Comparison of ENCODE assay signal across 9 mouse cellular contexts in the genomic region with DNA sequence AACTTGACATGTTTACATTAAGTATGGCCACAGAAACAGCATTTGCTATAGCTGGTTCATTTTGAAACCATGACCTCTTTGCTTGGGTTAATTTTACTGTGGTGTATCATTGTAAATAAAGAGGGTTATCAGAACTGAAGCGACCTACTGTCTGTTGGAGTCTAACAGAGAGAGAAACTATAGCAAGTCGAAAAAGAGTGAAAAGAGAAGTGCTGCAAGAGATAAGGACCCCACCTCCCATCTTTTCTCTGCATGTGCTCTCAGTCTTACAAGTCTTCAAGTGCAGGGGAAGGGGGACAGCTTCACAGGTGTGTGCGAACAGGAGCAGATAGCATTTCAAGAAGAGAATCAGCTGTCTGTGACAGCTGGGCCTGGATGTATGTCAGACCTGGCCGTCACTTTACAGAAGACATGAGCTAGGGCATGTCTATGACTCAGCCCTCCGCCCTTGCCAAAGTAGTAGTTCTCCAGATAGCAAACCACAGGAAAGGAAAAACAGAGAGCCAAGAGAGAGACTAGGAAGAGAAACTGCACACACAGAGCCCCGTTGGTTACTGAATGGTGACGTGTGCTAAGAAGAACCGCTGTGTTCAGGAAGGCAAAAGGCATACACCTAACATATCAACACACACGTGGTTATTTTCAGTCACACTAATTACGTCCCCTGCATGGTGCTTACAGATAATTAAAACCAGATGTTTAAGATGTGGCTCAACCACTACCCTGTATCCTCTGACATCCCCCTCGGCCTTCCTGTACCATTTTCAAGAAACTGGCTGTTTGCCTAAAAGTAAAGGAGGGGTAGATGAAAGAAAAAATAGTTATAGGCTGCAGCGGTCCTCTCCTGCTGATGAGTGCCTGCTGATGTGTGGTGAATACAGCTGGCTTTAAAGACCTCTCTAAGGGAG.
DNase-seq lines count a peak whose midpoint lies in the region; ATAC-seq lines count a peak whose summit lies in the region.
"Had no signal": no experiment of that assay in that cellular context is flagged by ENCODE, and none has a peak within 500 bp of the region (broad histone marks: within the 10 kb centered on the region; RNA-seq: fewer than 3 reads in every experiment).

No protein-coding gene starts in this region.

- no peaks in the 10 kb centered on the region for H3K27me3 ChIP-seq in embryonic facial prominence, embryonic 12.5 days
- H3K27me3 ChIP-seq in hindbrain, embryonic 14.5 days (ENCODE audit: control insufficient read depth, insufficient read depth, low read length), result no peaks in the 10 kb centered on the region
- no peaks in the 10 kb centered on the region for H3K27me3 ChIP-seq in forebrain, embryonic 12.5 days

- H3K9ac ChIP-seq in embryonic facial prominence, embryonic 12.5 days, result no peak overlapping the region
- H3K9ac ChIP-seq in hindbrain, embryonic 14.5 days, result no peak overlapping the region
- H3K9ac ChIP-seq in forebrain, embryonic 12.5 days, result no peak overlapping the region

- DNase-seq in urinary bladder, postnatal 14 days (ENCODE audit: low spot score), result peak; percentile 39
- DNase-seq in urinary bladder, postnatal 25 days (ENCODE audit: low spot score), result no peak
- DNase-seq in hindbrain, embryonic 14.5 days (ENCODE audit: low spot score), result no peak
- DNase-seq in mesoderm, embryonic 11.5 days (ENCODE audit: low read depth, low spot score), result peak; percentile 73
- DNase-seq in thymus, postnatal 10 days (ENCODE audit: low spot score in 2 of 2), result no peak
- no peak for DNase-seq in thymus, postnatal 14 days

- H3K4me3 ChIP-seq in embryonic facial prominence, embryonic 12.5 days, result no peak overlapping the region
- no peak overlapping the region for H3K4me3 ChIP-seq in hindbrain, embryonic 14.5 days (replicated peaks; ENCODE audit: low read length)
- no peak overlapping the region for H3K4me3 ChIP-seq in forebrain, embryonic 12.5 days (replicated peaks)
- H3K4me3 ChIP-seq: erythroblast, embryonic 14.5 days had no signal

- H3K4me2 ChIP-seq in embryonic facial prominence, embryonic 12.5 days (replicated peaks), result 0 out of 2 replicates have a peak overlapping the region, but pooled peaks have one; percentile 14
- H3K4me2 ChIP-seq in hindbrain, embryonic 14.5 days (replicated peaks), result no peak overlapping the region
- no peak overlapping the region for H3K4me2 ChIP-seq in forebrain, embryonic 12.5 days

- peak; percentile 92 for ATAC-seq in embryonic facial prominence, embryonic 12.5 days (ENCODE audit: insufficient number of reproducible peaks, insufficient read depth, low FRiP score, low TSS enrichment)
- ATAC-seq in hindbrain, embryonic 14.5 days (ENCODE audit: low FRiP score), result no peak
- no peak for ATAC-seq in forebrain, embryonic 12.5 days (ENCODE audit: low FRiP score)

- H3K9me3 ChIP-seq in embryonic facial prominence, embryonic 12.5 days, result no peaks in the 10 kb centered on the region
- H3K9me3 ChIP-seq in hindbrain, embryonic 14.5 days (ENCODE audit: control insufficient read depth, low read length), result no peaks in the 10 kb centered on the region
- no peaks in the 10 kb centered on the region for H3K9me3 ChIP-seq in forebrain, embryonic 12.5 days

- H3K36me3 ChIP-seq in embryonic facial prominence, embryonic 12.5 days, result no peaks in the 10 kb centered on the region
- H3K36me3 ChIP-seq in hindbrain, embryonic 14.5 days (replicated peaks; ENCODE audit: control insufficient read depth, insufficient read depth), result no peaks in the 10 kb centered on the region
- H3K36me3 ChIP-seq in forebrain, embryonic 12.5 days (replicated peaks), result no peaks in the 10 kb centered on the region

- peak overlapping the region; percentile 85 for H3K27ac ChIP-seq in embryonic facial prominence, embryonic 12.5 days
- H3K27ac ChIP-seq in hindbrain, embryonic 14.5 days, result 0 out of 2 replicates have a peak overlapping the region, but pooled peaks have one; percentile 14
- H3K27ac ChIP-seq in forebrain, embryonic 12.5 days, result no peak overlapping the region

- 25% methylated on average over 12 of the region's 12 CpGs for WGBS in embryonic facial prominence, embryonic 12.5 days
- WGBS in hindbrain, embryonic 14.5 days, result 72% methylated on average over 12 of the region's 12 CpGs
- WGBS in forebrain, embryonic 12.5 days, result 72% methylated on average over 12 of the region's 12 CpGs

- H3K4me1 ChIP-seq in embryonic facial prominence, embryonic 12.5 days, result peaks cover 28% of the 10 kb centered on the region
- H3K4me1 ChIP-seq in hindbrain, embryonic 14.5 days (replicated peaks; ENCODE audit: control insufficient read depth, insufficient read depth, low read length), result no peaks in the 10 kb centered on the region
- H3K4me1 ChIP-seq in forebrain, embryonic 12.5 days, result no peaks in the 10 kb centered on the region

Comparison
In these comparisons a context has a peak if more than half of its experiments do, and no peak if none do; other contexts are left out.
1. DNase-seq: peak in urinary bladder, postnatal 14 days (single experiment) and mesoderm, embryonic 11.5 days (single experiment); none in urinary bladder, postnatal 25 days (single experiment), hindbrain, embryonic 14.5 days (single experiment), thymus, postnatal 10 days (0 of 2) and thymus, postnatal 14 days (single experiment).